ENCODE assay signal across 7 mouse cellular contexts in genomic region chr8:74993081-74993474, GRCm38 (mm10). TPM values are rescaled to one million over a fixed set of nuclear protein-coding genes. Genes with fewer than 3 reads are reported as not detected.
DNase-seq lines count a peak whose midpoint lies in the region; ATAC-seq and TF ChIP-seq lines count a peak whose summit lies in the region.

Hmgxb4 (plus strand) TSS chr8:74993356.

- TF ChIP-seq POLR2A in thymus, adult 2 months (IDR thresholded peaks at IDR 0.05; ENCODE audit: control insufficient read depth, extremely low read depth, insufficient read depth, low read length, poor library complexity): no peak

- peak within 1 kb of the TSS; percentile 64 for H3K4me2 ChIP-seq in embryonic facial prominence, embryonic 13.5 days
- peak within 1 kb of the TSS; percentile 83 for H3K4me2 ChIP-seq in liver, embryonic 11.5 days
- peak within 1 kb of the TSS; percentile 47 for H3K4me2 ChIP-seq in stomach, embryonic 16.5 days (ENCODE audit: low read depth, low read length)

- no peaks in the 10 kb centered on the region for H3K27me3 ChIP-seq in thymus, adult 2 months (ENCODE audit: control insufficient read depth, insufficient read depth, low read length)
- H3K27me3 ChIP-seq in embryonic facial prominence, embryonic 13.5 days: 0 out of 2 replicates have a peak, but pooled peaks cover 6% of the 10 kb centered on the region
- H3K27me3 ChIP-seq in liver, embryonic 11.5 days (replicated peaks; ENCODE audit: control insufficient read depth, insufficient read depth, low read length): no peaks in the 10 kb centered on the region
- no peaks in the 10 kb centered on the region for H3K27me3 ChIP-seq in stomach, embryonic 16.5 days (ENCODE audit: control insufficient read depth, insufficient read depth, low read length)

- no peaks in the 10 kb centered on the region for H3K9me3 ChIP-seq in embryonic facial prominence, embryonic 13.5 days
- H3K9me3 ChIP-seq in liver, embryonic 11.5 days (ENCODE audit: control insufficient read depth, low read length): no peaks in the 10 kb centered on the region
- no peaks in the 10 kb centered on the region for H3K9me3 ChIP-seq in stomach, embryonic 16.5 days (replicated peaks; ENCODE audit: control insufficient read depth, low read length)

- DNase-seq in thymus, adult 2 months: no peak
- DNase-seq in thymus, adult 18-20 months: no peak
- no peak for DNase-seq in liver, embryonic 11.5 days (ENCODE audit: low spot score)
- no peak for DNase-seq in spleen, adult 18-20 months

- H3K4me1 ChIP-seq in thymus, adult 2 months (replicated peaks; ENCODE audit: control insufficient read depth, insufficient read depth, low read length): peaks cover 5% of the 10 kb centered on the region
- peaks cover 5% of the 10 kb centered on the region; the same call in 1 of the 2 replicates for H3K4me1 ChIP-seq in embryonic facial prominence, embryonic 13.5 days
- H3K4me1 ChIP-seq in liver, embryonic 11.5 days (replicated peaks; ENCODE audit: control insufficient read depth, insufficient read depth, low read length): peaks cover 4% of the 10 kb centered on the region; the same call in 1 of the 2 replicates
- H3K4me1 ChIP-seq in stomach, embryonic 16.5 days (ENCODE audit: control insufficient read depth, insufficient read depth, low read length): 0 out of 2 replicates have a peak, but pooled peaks cover 4% of the 10 kb centered on the region

- WGBS in thymus, adult 2 months: 12% methylated on average over 8 of the region's 8 CpGs
- 12% methylated on average over 8 of the region's 8 CpGs for WGBS in embryonic facial prominence, embryonic 13.5 days
- WGBS in liver, embryonic 11.5 days: 15% methylated on average over 8 of the region's 8 CpGs
- 10% methylated on average over 8 of the region's 8 CpGs for WGBS in stomach, embryonic 16.5 days

- TF ChIP-seq CTCF in thymus, adult 2 months (IDR thresholded peaks at IDR 0.05; ENCODE audit: borderline replicate concordance, control insufficient read depth, extremely low read depth, insufficient read depth, low read length, poor library complexity): no peak

- H3K4me3 ChIP-seq in thymus, adult 2 months (ENCODE audit: control insufficient read depth, insufficient read depth, low read length): peak within 1 kb of the TSS; percentile 70
- peak within 1 kb of the TSS; percentile 84 for H3K4me3 ChIP-seq in embryonic facial prominence, embryonic 13.5 days
- H3K4me3 ChIP-seq in liver, embryonic 11.5 days (ENCODE audit: low read depth, low read length): peak within 1 kb of the TSS; percentile 81
- peak within 1 kb of the TSS; percentile 89 for H3K4me3 ChIP-seq in stomach, embryonic 16.5 days (replicated peaks; ENCODE audit: low read length)

- peak within 1 kb of the TSS; percentile 32; the same call in 1 of the 2 replicates for H3K27ac ChIP-seq in thymus, adult 2 months (ENCODE audit: control insufficient read depth, insufficient read depth, low read length)
- H3K27ac ChIP-seq in embryonic facial prominence, embryonic 13.5 days: peak within 1 kb of the TSS; percentile 98
- H3K27ac ChIP-seq in liver, embryonic 11.5 days (ENCODE audit: low read depth, low read length): peak within 1 kb of the TSS; percentile 95
- peak within 1 kb of the TSS; percentile 97 for H3K27ac ChIP-seq in stomach, embryonic 16.5 days (ENCODE audit: low read length)

- ATAC-seq in embryonic facial prominence, embryonic 13.5 days (ENCODE audit: insufficient number of reproducible peaks, insufficient read depth, low FRiP score, low TSS enrichment, low read depth): no peak
- ATAC-seq in hematopoietic stem cell, adult 5-6 weeks (replicated peaks in 1 of 2; ENCODE audit: insufficient read depth in 1 of 2, low FRiP score in 2 of 2, low TSS enrichment in 1 of 2, low read depth in 1 of 2, poor library complexity in 2 of 2, severe bottlenecking in 2 of 2): peak in 1 of 2 experiments; percentile 28; a peak in 2 of 4 replicates
- ATAC-seq in liver, embryonic 11.5 days (replicated peaks; ENCODE audit: low FRiP score): no peak
- ATAC-seq in stomach, embryonic 16.5 days (ENCODE audit: insufficient read depth, low FRiP score): no peak

- H3K9ac ChIP-seq in embryonic facial prominence, embryonic 13.5 days: peak within 1 kb of the TSS; percentile 99
- H3K9ac ChIP-seq in liver, embryonic 11.5 days (ENCODE audit: low read depth, low read length): peak within 1 kb of the TSS; percentile 99
- H3K9ac ChIP-seq in stomach, embryonic 16.5 days (ENCODE audit: low read length): peak within 1 kb of the TSS; percentile 100

- H3K36me3 ChIP-seq in thymus, adult 2 months (ENCODE audit: control insufficient read depth, insufficient read depth, low read length): no peaks in the 10 kb centered on the region
- no peaks in the 10 kb centered on the region for H3K36me3 ChIP-seq in embryonic facial prominence, embryonic 13.5 days
- no peaks in the 10 kb centered on the region for H3K36me3 ChIP-seq in liver, embryonic 11.5 days (ENCODE audit: control insufficient read depth, insufficient read depth, low read length)
- no peaks in the 10 kb centered on the region for H3K36me3 ChIP-seq in stomach, embryonic 16.5 days (ENCODE audit: control insufficient read depth, insufficient read depth, low read length)

RNA-seq across cellular contexts. Expression of gene Hmgxb4, which starts in this region (rescaled TPM):
- 25.6 and 28.7 TPM in 2 replicates for polyA plus RNA-seq in thymus, adult 2 months (2012; rRNA removed)
- 47.0 and 53.5 TPM in 2 replicates for polyA plus RNA-seq in embryonic facial prominence, embryonic 13.5 days (2015; fragmentation: Nextera tagmentation; extraction: Ambion mirVana)
- 72.4 and 88.5 TPM in 2 replicates for total RNA-seq in hematopoietic stem cell, adult 5-6 weeks (2017)
- polyA plus RNA-seq in liver, embryonic 11.5 days (2014; fragmentation: Nextera tagmentation; extraction: Ambion mirVana): 29.8 and 32.4 TPM in 2 replicates
- 22.2 and 28.4 TPM in 2 replicates for polyA plus RNA-seq in stomach, embryonic 16.5 days (2015; fragmentation: Nextera tagmentation; extraction: Ambion mirVana)

Comparison
In these comparisons a context has a peak if more than half of its experiments do, and no peak if none do; other contexts are left out.
1. H3K27ac ChIP-seq: peak in every context shown above with its lines; median percentile 98 in embryonic facial prominence, embryonic 13.5 days; 97 in stomach, embryonic 16.5 days; 95 in liver, embryonic 11.5 days; 32 in thymus, adult 2 months.